Mouse (Mus musculus) spleen, adult 2 months (tissue): ENCODE results near the gene Mdc1.

Experiments used
- CTCF ChIP-seq: fragments of 200-500 bp; IDR thresholded peaks from 2 replicates; pipeline ENCODE4 v1.5.1; 2011; ENCODE audit warnings: mild to moderate bottlenecking, inconsistent platforms; ENCODE audit not compliant: insufficient read depth, insufficient read length, insufficient replicate concordance; ENCODE audit errors: extremely low read depth
- POLR2A ChIP-seq: fragments of 200-500 bp; IDR thresholded peaks from 2 replicates; pipeline ENCODE4 v1.6.1; 2011; ENCODE audit warnings: low read depth, low read length, inconsistent platforms

GRCm38 (mm10) chr17:35864832-35865353 lies 23.6 kb downstream of the Mdc1 start:
- no peak for TF ChIP-seq CTCF
- TF ChIP-seq POLR2A: no peak
